Mouse (Mus musculus) olfactory bulb, adult 2 months (tissue): ENCODE data around the gene Paxip1.

ENCODE experiments used
- CTCF ChIP-seq: fragments of 200-500 bp; IDR thresholded peaks from 2 replicates; pipeline ENCODE4 v1.5.1; 2012; ENCODE audit warnings: low read depth, mild to moderate bottlenecking, low read length, moderate library complexity; ENCODE audit not compliant: insufficient read depth
- POLR2A ChIP-seq: fragments of 200-500 bp; IDR thresholded peaks from 2 replicates; pipeline ENCODE4 v1.6.1; 2012; ENCODE audit warnings: mild to moderate bottlenecking, low read depth, low read length, moderate library complexity; ENCODE audit not compliant: insufficient read depth

GRCm38 (mm10) chr5:27717301-27717700, 74.2 kb downstream of the Paxip1 start:
- TF ChIP-seq CTCF (no peak), POLR2A (no peak)
